Mouse (Mus musculus) kidney, postnatal 14 days (tissue): ENCODE results near the gene Sh3gl2.

Experiments used
- DNase-seq: peaks from one replicate; pipeline ENCODE4 v3.0.0; 2022; ENCODE audit warnings: mixed read lengths

The Sh3gl2 gene

GRCm38 (mm10) chr4:85420429-85420828, 215.5 kb downstream of the Sh3gl2 start:
- no peak for DNase-seq

GRCm38 (mm10) chr4:85426211-85426610, 221.3 kb downstream of the Sh3gl2 start:
- DNase-seq = no peak

- no peak for DNase-seq
Observed at GRCm38 (mm10) chr4:85432786-85433185, 227.9 kb downstream of the Sh3gl2 start.

- DNase-seq = no peak
Observed at GRCm38 (mm10) chr4:85434734-85435133, 229.8 kb downstream of the Sh3gl2 start.

GRCm38 (mm10) chr4:85438813-85439212, 233.9 kb downstream of the Sh3gl2 start:
- DNase-seq = no peak

DNA sequence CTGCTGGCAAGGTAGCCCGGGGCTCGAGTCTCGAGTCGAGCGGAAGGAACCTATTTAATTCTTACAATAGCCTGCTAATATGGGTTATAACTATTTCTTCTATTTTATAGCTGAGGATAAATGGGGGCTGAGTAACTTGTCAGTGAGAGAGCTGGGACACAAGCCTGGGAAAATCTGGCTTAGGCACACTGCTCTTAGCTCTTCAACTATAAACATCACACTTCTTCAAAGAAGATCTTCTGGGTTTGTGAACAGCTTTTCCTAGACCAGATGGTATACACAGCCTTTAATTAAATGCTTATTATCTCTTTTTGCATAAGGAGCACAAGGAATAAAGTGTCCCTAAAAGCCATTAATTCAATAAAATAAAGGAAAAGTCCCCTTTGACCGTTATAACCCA, 278.7 kb downstream of the Sh3gl2 start:
- DNase-seq = no peak

- DNase-seq = no peak
Observed at GRCm38 (mm10) chr4:85486316-85486946, 281.5 kb downstream of the Sh3gl2 start.

DNA sequence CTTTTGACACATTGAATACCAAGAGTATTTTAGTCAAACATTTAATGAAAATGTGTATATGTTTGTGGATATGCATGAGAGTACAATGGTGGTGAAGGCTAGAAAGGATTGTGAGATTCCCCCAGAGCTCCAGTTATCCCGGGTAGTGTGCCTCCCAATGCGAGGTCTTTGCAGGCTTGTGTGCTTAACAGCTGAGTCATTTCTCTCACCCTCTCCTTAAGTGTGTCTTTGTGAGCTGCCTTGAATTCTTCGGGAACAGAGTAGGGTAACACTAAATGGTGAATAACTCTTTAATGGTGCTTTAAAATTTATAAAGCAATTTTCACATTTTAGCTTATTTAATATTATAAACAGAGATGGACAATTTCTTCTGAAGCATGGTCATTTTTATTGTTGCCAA, 300.8 kb downstream of the Sh3gl2 start:
- no peak for DNase-seq

GRCm38 (mm10) chr4:85506976-85507375, 302.1 kb downstream of the Sh3gl2 start:
- no peak for DNase-seq

DNA sequence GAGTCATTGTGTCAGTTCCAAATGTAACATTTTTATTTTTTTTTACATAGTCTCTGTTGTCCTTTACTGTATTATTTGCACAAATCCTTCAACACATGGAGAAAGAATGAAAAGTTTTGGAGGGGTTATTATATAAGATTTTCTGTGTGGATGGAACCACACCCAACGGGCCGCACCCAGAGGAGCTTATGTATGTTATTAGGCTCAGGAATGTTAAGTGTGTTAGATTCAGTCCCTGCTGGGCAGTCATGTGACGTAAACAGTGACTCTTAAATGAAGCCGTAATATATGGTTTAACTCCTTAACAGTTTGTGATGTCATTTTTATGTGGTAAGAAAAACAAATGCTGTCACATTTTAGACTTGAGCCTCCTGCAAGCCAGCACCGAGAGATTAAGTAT, 302.6 kb downstream of the Sh3gl2 start:
- DNase-seq = no peak

DNA sequence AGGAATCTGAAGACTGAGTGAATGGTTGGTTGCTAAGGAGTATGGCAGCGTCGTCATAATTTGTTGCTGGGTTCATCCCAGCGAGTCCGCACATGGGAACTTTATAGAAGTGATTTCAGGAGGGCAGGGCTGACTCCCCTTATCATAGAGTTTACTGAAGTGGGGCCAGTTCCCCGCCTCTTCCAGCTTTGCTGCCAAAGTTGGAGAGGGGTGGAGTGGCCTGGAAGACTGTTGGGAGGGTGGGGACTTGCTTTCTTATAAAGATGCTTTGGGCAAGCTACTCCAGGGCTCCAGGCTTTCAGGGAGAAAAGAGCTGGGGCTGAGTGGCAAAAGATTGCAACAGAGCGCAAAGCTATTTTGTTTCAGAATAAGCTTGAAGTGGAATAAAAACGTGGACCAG, 308.4 kb downstream of the Sh3gl2 start:
- peak; percentile 18 for DNase-seq

GRCm38 (mm10) chr4:85513792-85514191, 308.9 kb downstream of the Sh3gl2 start, which contains the start of gene Adamtsl1:
Gene Adamtsl1, plus strand, starts transcription at chr4:85514172.
- no peak for DNase-seq

GRCm38 (mm10) chr4:85514205-85514681, 309.3 kb downstream of the Sh3gl2 start:
- peak; percentile 69 for DNase-seq

DNA sequence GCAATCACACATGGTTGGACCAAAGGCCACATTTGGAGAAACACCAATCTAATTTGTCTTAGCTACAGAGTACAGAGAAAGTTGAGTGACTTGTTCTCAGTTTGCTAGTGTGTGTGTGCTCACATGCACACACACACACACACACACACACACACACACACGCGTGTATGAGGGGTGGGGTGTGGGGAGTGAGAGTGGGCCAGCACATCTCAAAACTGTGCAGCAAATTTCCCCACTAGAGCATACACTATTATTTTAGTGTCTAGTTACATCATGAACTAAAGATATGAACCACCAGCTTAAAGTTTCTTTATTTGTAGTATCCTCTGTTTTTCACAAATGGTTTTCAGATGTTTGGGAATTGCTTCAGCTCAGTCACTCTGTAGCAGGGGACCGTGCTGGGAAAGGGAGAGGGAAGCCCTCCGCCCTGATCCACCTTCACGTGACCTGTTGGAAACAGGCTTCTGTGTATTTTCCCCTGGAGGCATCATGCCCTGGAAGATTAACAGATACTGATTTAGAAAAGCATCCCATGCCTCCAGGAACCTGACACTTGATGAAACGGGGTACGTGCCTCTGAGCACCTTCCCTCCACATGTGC, 322.1 kb downstream of the Sh3gl2 start:
- DNase-seq = no peak

DNA sequence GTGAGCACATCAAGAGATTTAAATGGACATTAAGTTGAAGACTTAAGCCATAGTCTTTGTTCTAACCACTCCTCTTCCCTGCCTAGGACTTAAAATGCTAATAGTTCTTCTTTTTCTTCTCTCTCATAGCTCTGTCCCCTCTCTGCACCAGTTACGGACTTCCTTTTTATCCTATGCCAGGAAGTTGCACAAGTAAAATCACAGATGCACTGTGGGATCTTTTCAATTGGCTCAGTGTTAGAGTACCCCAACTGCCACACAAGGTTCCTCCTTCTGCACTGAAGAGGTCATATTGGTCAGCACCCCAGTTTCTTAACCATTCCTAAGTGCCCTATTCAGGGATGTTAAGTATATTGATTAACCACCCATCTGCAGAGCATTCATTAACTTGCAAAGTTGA, 324.9 kb downstream of the Sh3gl2 start:
- DNase-seq = no peak

- no peak for DNase-seq
Observed at GRCm38 (mm10) chr4:85539677-85540076, 334.8 kb downstream of the Sh3gl2 start.

- DNase-seq = no peak
Observed at GRCm38 (mm10) chr4:85543221-85543620, 338.3 kb downstream of the Sh3gl2 start.

GRCm38 (mm10) chr4:85554696-85555095, 349.8 kb downstream of the Sh3gl2 start:
- DNase-seq = peak; percentile 12

DNA sequence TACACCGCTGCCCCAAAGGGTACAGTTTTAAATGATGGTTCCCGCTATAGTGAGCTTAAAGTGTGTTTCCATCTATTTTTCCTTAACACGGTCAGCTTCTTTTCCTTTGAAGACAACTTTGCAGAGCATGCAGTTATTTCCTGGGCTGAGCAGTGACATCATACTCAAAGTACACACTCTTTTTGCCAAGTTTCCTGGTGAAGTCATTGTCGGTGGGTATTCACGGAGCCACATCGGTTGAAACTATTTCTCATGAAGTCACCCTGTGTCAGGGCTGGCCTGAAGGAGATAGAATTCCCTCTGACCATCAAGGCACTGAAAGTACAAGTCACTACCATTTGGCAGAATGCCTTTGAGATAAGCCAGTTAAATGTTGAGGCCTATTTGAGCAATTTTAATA, 354.8 kb downstream of the Sh3gl2 start:
- DNase-seq = no peak

DNA sequence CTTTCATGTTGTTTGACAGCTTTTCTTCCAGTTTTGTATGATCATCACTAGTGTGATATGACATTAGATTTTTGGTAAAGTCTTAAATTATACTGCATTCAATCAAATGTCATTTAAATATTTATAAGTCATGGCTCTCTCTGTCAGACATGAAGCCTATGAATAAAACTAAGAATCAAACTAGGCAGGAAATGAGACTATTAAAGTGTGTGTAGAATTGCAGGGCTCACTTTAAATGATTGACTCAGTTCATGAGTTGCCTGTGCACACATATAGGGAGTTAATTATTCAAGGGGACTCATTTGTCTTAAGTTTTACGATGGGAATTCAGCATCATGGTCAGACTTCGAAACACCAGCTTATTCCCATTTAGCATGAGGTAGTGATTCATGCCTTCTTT, 380.5 kb downstream of the Sh3gl2 start:
- no peak for DNase-seq

- no peak for DNase-seq
Observed at GRCm38 (mm10) chr4:85588928-85589327, 384.0 kb downstream of the Sh3gl2 start.

- DNase-seq = no peak
Observed at GRCm38 (mm10) chr4:85591037-85591436, 386.1 kb downstream of the Sh3gl2 start.

- no peak for DNase-seq
Observed at GRCm38 (mm10) chr4:85594159-85594558, 389.2 kb downstream of the Sh3gl2 start.

DNA sequence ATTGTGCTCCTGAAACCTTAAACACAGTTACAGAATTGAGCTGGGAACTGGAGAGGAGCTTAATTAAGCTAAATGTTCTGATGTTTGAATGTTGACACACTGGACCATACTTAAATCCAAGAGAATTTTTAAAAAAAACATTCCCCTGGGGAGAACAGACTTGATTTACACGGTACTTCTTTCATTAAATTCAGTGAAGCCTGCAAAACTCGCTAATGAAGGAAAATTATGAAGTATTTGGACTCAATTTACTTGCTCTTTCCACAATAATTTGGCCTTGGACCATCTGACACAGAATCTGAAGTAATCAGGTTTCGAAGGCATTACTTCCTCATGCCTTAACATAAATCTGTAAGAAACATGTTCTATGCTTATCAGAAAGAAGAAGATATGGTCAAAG, 408.4 kb downstream of the Sh3gl2 start:
- DNase-seq = no peak

DNA sequence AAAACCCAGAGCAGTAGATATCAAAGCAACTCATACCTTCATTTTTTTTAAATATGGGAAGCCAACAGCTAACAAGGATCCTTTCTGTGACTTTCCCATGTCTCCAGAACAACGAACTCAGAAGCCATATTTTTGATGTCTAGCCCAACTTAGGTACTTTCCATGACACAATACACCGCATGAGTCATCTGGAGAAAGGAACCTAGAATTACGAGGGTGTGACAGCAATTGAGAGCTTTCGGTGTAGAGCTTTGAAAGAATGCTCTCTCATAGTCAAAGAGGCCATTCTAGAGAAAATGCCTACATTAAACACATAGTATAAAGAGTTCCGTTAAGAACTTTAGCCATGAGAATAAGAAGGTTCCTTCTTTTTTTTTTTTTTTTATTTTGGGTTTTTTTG, 413.8 kb downstream of the Sh3gl2 start:
- no peak for DNase-seq
